Mouse (Mus musculus): ENCODE data around the gene Umodl1.
A peak's percentile ranks its signal among the peaks of the same experiment; 100 is the strongest.

Umodl1 gene

GRCm38 (mm10) chr17:30996296-30996695 is 41.9 kb downstream of the Umodl1 start:
- DNase-seq (ENCODE audit: low read depth, low spot score) = no peak

- peak; percentile 21 for DNase-seq (ENCODE audit: low read depth, low spot score)
Observed at GRCm38 (mm10) chr17:31000897-31001296, 46.5 kb downstream of the Umodl1 start.

- DNase-seq (ENCODE audit: low read depth, low spot score) = no peak
Observed at GRCm38 (mm10) chr17:31002613-31003012, 48.2 kb downstream of the Umodl1 start.

- DNase-seq (ENCODE audit: low read depth, low spot score) = no peak
Observed at GRCm38 (mm10) chr17:31005284-31005683, 50.8 kb downstream of the Umodl1 start.

GRCm38 (mm10) chr17:31007357-31007756 is 52.9 kb downstream of the Umodl1 start:
- DNase-seq (ENCODE audit: low read depth, low spot score) = no peak

GRCm38 (mm10) chr17:31008416-31008815 is 54.0 kb downstream of the Umodl1 start:
- no peak for DNase-seq (ENCODE audit: low read depth, low spot score)

GRCm38 (mm10) chr17:31011551-31012394 is 57.3 kb downstream of the Umodl1 start:
- DNase-seq (ENCODE audit: low read depth, low spot score) = peak; percentile 78

- peak; percentile 89 for DNase-seq (ENCODE audit: low read depth, low spot score)
Observed at GRCm38 (mm10) chr17:31018267-31018666, 63.8 kb downstream of the Umodl1 start.

- DNase-seq (ENCODE audit: low read depth, low spot score) = peak; percentile 89
Observed at GRCm38 (mm10) chr17:31019505-31019904, 65.1 kb downstream of the Umodl1 start.

- no peak for DNase-seq (ENCODE audit: low read depth, low spot score)
Observed at GRCm38 (mm10) chr17:31020078-31020477, 65.6 kb downstream of the Umodl1 start.

GRCm38 (mm10) chr17:31021276-31021675 is 66.8 kb downstream of the Umodl1 start:
- no peak for DNase-seq (ENCODE audit: low read depth, low spot score)

- no peak for DNase-seq (ENCODE audit: low read depth, low spot score)
Observed at GRCm38 (mm10) chr17:31024125-31024781, 69.8 kb downstream of the Umodl1 start.

GRCm38 (mm10) chr17:31024782-31025125 is 70.3 kb downstream of the Umodl1 start:
- DNase-seq (ENCODE audit: low read depth, low spot score) = no peak

GRCm38 (mm10) chr17:31026986-31027385 is 72.5 kb downstream of the Umodl1 start:
- peak; percentile 75 for DNase-seq (ENCODE audit: low read depth, low spot score)

GRCm38 (mm10) chr17:31027723-31028122 is 73.3 kb downstream of the Umodl1 start:
- DNase-seq (ENCODE audit: low read depth, low spot score) = no peak

- DNase-seq (ENCODE audit: low read depth, low spot score) = no peak
Observed at GRCm38 (mm10) chr17:31028821-31029370, 74.5 kb downstream of the Umodl1 start.

- no peak for DNase-seq (ENCODE audit: low read depth, low spot score)
Observed at GRCm38 (mm10) chr17:31029407-31029806, 75.0 kb downstream of the Umodl1 start.

GRCm38 (mm10) chr17:31032341-31032740 is 77.9 kb downstream of the Umodl1 start:
- DNase-seq (ENCODE audit: low read depth, low spot score) = no peak

GRCm38 (mm10) chr17:31033251-31033650 is 78.8 kb downstream of the Umodl1 start:
- DNase-seq (ENCODE audit: low read depth, low spot score) = peak; percentile 53

- no peak for DNase-seq (ENCODE audit: low read depth, low spot score)
Observed at GRCm38 (mm10) chr17:31034165-31034564, 79.7 kb downstream of the Umodl1 start.

GRCm38 (mm10) chr17:31034674-31035356 is 80.4 kb downstream of the Umodl1 start:
- DNase-seq (ENCODE audit: low read depth, low spot score) = no peak

Measured in ZHBTc4 (cell line).